Mouse (Mus musculus) MEL (cell line): ENCODE measurements at regions not wholly inside any gene's neighbourhood (a gene's known extent, or its start where the extent isn't known, plus 50 kb on each side); places are given as distances from the start of the nearest gene placed in this dataset.

Experiments
- DNase-seq: peaks from one replicate; pipeline ENCODE4 v3.0.0; 2011; ENCODE audit warnings: low read depth, low spot score
- H3K27ac ChIP-seq: 2 replicates; pipeline ENCODE4 v1.5.1; 2012; ENCODE audit warnings: low read depth, mild to moderate bottlenecking, control low read depth, low read length, moderate library complexity; ENCODE audit not compliant: control insufficient read depth
- H3K27me3 ChIP-seq, 2 experiments: fragments of 150-350 bp in 1 of 2; sonication (generic) in 1 of 2; 2 replicates each; pipeline ENCODE4 v1.6.1; 2012; ENCODE audit warnings: low read length in 2 of 2, mild to moderate bottlenecking in 2 of 2, improper control_type of control experiment in 1 of 2, moderate library complexity in 1 of 2; ENCODE audit not compliant: insufficient read depth in 2 of 2, control insufficient read depth in 1 of 2
- H3K36me3 ChIP-seq, 2 experiments: 2 replicates each; pipeline ENCODE4 v1.6.1; 2012 to 2014; ENCODE audit warnings: low read length in 2 of 2, improper control_type of control experiment in 1 of 2, inconsistent platforms in 1 of 2, mild to moderate bottlenecking in 1 of 2; ENCODE audit not compliant: insufficient read depth in 2 of 2, control insufficient read depth in 1 of 2
- H3K4me1 ChIP-seq, 2 experiments: fragments of 150-350 bp in 1 of 2; sonication (generic) in 1 of 2; 2 replicates each; pipeline ENCODE4 v1.6.1; 2012; ENCODE audit warnings: low read length in 2 of 2, improper control_type of control experiment in 1 of 2, mild to moderate bottlenecking in 1 of 2; ENCODE audit not compliant: insufficient read depth in 2 of 2, control insufficient read depth in 1 of 2
- H3K4me3 ChIP-seq, 2 experiments: fragments of 150-350 bp in 1 of 2; sonication (generic) in 1 of 2; 2 replicates each; pipeline ENCODE4 v1.5.1; 2012; ENCODE audit warnings: low read depth in 2 of 2, low read length in 2 of 2, mild to moderate bottlenecking in 2 of 2, moderate library complexity in 2 of 2, control low read depth in 1 of 2, improper control_type of control experiment in 1 of 2; ENCODE audit not compliant: control insufficient read depth in 1 of 2, insufficient read depth in 1 of 2
- H3K79me2 ChIP-seq: 2 replicates; pipeline ENCODE4 v1.6.1; 2012; ENCODE audit warnings: mild to moderate bottlenecking, low read length, moderate library complexity; ENCODE audit not compliant: control insufficient read depth, poor library complexity, insufficient read depth
- H3K9ac ChIP-seq: 2 replicates; pipeline ENCODE4 v1.6.1; 2012; ENCODE audit warnings: low read depth, mild to moderate bottlenecking, control low read depth, low read length, moderate library complexity; ENCODE audit not compliant: control insufficient read depth, poor library complexity, severe bottlenecking
- H3K9me3 ChIP-seq: fragments of 150-350 bp; sonication (generic); replicated peaks from 2 replicates; pipeline ENCODE4 v1.6.1; 2012; ENCODE audit warnings: mild to moderate bottlenecking, low read length, improper control_type of control experiment, moderate library complexity; ENCODE audit not compliant: insufficient read depth
- BHLHE40 ChIP-seq: IDR thresholded peaks from 2 replicates; pipeline ENCODE4 v1.6.1; 2012; ENCODE audit warnings: low read depth, mild to moderate bottlenecking, inconsistent platforms, low read length, improper control_type of control experiment, borderline replicate concordance
- CHD1 ChIP-seq: IDR thresholded peaks from 2 replicates; pipeline ENCODE4 v1.6.1; 2012; ENCODE audit warnings: low read depth, mild to moderate bottlenecking, inconsistent platforms, low read length, improper control_type of control experiment
- CHD2 ChIP-seq: IDR thresholded peaks from 2 replicates; pipeline ENCODE4 v1.6.1; 2011; ENCODE audit warnings: low read length, improper control_type of control experiment
- CTCF ChIP-seq, 3 experiments: IDR thresholded peaks in 2 of 3; conservative IDR thresholded peaks in 1 of 3; 2 replicates each; pipeline ENCODE4 v1.5.1; 2011 to 2012; ENCODE audit warnings: low read length in 3 of 3, low read depth in 2 of 3, mild to moderate bottlenecking in 2 of 3, improper control_type of control experiment in 1 of 3, inconsistent platforms in 1 of 3, mixed read lengths in 1 of 3, moderate library complexity in 1 of 3; ENCODE audit not compliant: control insufficient read depth in 1 of 3, insufficient read depth in 1 of 3, poor library complexity in 1 of 3, severe bottlenecking in 1 of 3
- E2F4 ChIP-seq: IDR thresholded peaks from 2 replicates; pipeline ENCODE4 v1.6.1; 2011; ENCODE audit warnings: low read depth, low read length, improper control_type of control experiment, borderline replicate concordance
- EP300 ChIP-seq, 2 experiments: IDR thresholded peaks; 2 replicates each; pipeline ENCODE4 v1.6.1; 2011; ENCODE audit warnings: improper control_type of control experiment in 2 of 2, low read length in 2 of 2, low read depth in 1 of 2, mild to moderate bottlenecking in 1 of 2
- ETS1 ChIP-seq: IDR thresholded peaks from 2 replicates; pipeline ENCODE4 v1.6.1; 2012; ENCODE audit warnings: low read depth, mild to moderate bottlenecking, inconsistent platforms, low read length, improper control_type of control experiment, moderate library complexity
- GABPA ChIP-seq: IDR thresholded peaks from 2 replicates; pipeline ENCODE4 v1.6.1; 2012; ENCODE audit warnings: low read depth, mild to moderate bottlenecking, inconsistent platforms, low read length, improper control_type of control experiment, moderate library complexity
- JUND ChIP-seq: IDR thresholded peaks from 2 replicates; pipeline ENCODE4 v1.6.1; 2011; ENCODE audit warnings: low read depth, mild to moderate bottlenecking, improper control_type of control experiment, low read length
- MAFK ChIP-seq: IDR thresholded peaks from 2 replicates; pipeline ENCODE4 v1.6.1; 2011; ENCODE audit warnings: low read depth, mild to moderate bottlenecking, low read length, improper control_type of control experiment, borderline replicate concordance
- MEF2A ChIP-seq: IDR thresholded peaks from 2 replicates; pipeline ENCODE4 v1.6.1; 2014; ENCODE audit warnings: low read depth, mild to moderate bottlenecking, inconsistent platforms, low read length, improper control_type of control experiment; ENCODE audit not compliant: poor library complexity, insufficient replicate concordance, severe bottlenecking; ENCODE audit errors: extremely low read depth
- MXI1 ChIP-seq: IDR thresholded peaks from 2 replicates; pipeline ENCODE4 v1.6.1; 2011; ENCODE audit warnings: mild to moderate bottlenecking, low read depth, low read length, improper control_type of control experiment
- NELFE ChIP-seq: IDR thresholded peaks from 2 replicates; pipeline ENCODE4 v1.6.1; 2011; ENCODE audit warnings: low read depth, low read length, improper control_type of control experiment
- NRF1 ChIP-seq: IDR thresholded peaks from 2 replicates; pipeline ENCODE4 v1.6.1; 2014; ENCODE audit warnings: low read depth, mild to moderate bottlenecking, inconsistent platforms, low read length, improper control_type of control experiment, moderate library complexity; ENCODE audit not compliant: poor library complexity, insufficient read depth, severe bottlenecking
- POLR2AphosphoS2 ChIP-seq: IDR thresholded peaks from 2 replicates; pipeline ENCODE4 v1.6.1; 2011; ENCODE audit warnings: low read length, improper control_type of control experiment
- POLR2AphosphoS5 ChIP-seq: IDR thresholded peaks from 2 replicates; pipeline ENCODE4 v1.6.1; 2012; ENCODE audit warnings: low read depth, borderline replicate concordance, mild to moderate bottlenecking, inconsistent platforms, low read length, moderate library complexity, mixed read lengths
- RCOR1 ChIP-seq: IDR thresholded peaks from 2 replicates; pipeline ENCODE4 v1.6.1; 2012; ENCODE audit warnings: low read depth, mild to moderate bottlenecking, inconsistent platforms, low read length, improper control_type of control experiment
- TBP ChIP-seq: IDR thresholded peaks from 2 replicates; pipeline ENCODE4 v1.8.0; 2011; ENCODE audit warnings: low read depth, low read length, improper control_type of control experiment
- TCF12 ChIP-seq: IDR thresholded peaks from 2 replicates; pipeline ENCODE4 v1.6.1; 2014; ENCODE audit warnings: low read depth, mild to moderate bottlenecking, inconsistent platforms, low read length, improper control_type of control experiment, moderate library complexity
- UBTF ChIP-seq: IDR thresholded peaks from 2 replicates; pipeline ENCODE4 v1.6.1; 2012; ENCODE audit warnings: low read depth, mild to moderate bottlenecking, inconsistent platforms, low read length, improper control_type of control experiment, moderate library complexity, borderline replicate concordance; ENCODE audit not compliant: insufficient read depth
- USF2 ChIP-seq, 2 experiments: IDR thresholded peaks; 2 replicates each; pipeline ENCODE4 v1.6.1; 2011 to 2012; ENCODE audit warnings: improper control_type of control experiment in 2 of 2, low read length in 2 of 2, borderline replicate concordance in 1 of 2, inconsistent platforms in 1 of 2, low read depth in 1 of 2, mild to moderate bottlenecking in 1 of 2; ENCODE audit not compliant: insufficient read depth in 1 of 2
- ZKSCAN1 ChIP-seq: IDR thresholded peaks from 2 replicates; pipeline ENCODE4 v1.6.1; 2012; ENCODE audit warnings: low read depth, mild to moderate bottlenecking, inconsistent platforms, low read length, improper control_type of control experiment, moderate library complexity
- ZNF384 ChIP-seq: IDR thresholded peaks from 2 replicates; pipeline ENCODE4 v1.6.1; 2012; ENCODE audit warnings: low read depth, mild to moderate bottlenecking, inconsistent platforms, low read length, improper control_type of control experiment

DNA sequence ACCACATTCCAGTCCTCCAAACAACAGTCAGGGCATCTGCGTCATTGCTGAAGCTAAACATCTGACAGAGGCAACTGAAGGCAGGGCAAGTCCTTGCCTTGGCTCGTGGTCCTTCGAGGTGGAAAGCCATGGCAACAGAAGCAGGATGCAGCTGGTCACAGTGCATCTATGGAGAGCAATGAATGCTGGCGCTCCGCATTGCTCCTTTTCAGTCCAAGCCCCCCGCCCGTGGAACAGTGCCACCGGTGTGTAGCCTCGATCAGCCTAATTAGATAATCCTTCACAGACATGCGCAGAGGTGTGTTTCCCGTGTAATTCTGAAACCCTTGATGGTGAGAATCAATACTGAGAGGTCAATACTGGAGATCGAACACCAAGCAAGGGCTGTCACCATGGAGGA is 134.7 kb upstream of the Slc22a12 start:
- DNase-seq = no peak
- H3K9ac ChIP-seq = no peak overlapping the region
- no peak overlapping the region for H3K27ac ChIP-seq
- no peak overlapping the region for H3K4me3 ChIP-seq
- H3K27me3 ChIP-seq = no peaks in the 10 kb centered on the region
- peaks cover 0 to 13% of the 10 kb centered on the region in 2 experiments; a peak in 2 of 4 replicates for H3K36me3 ChIP-seq
- no peak for TF ChIP-seq ETS1
- TF ChIP-seq UBTF = no peak
- TF ChIP-seq E2F4 = no peak
- TF ChIP-seq CTCF (IDR thresholded peaks at IDR 0.05 in 2 of 3, conservative IDR thresholded peaks at IDR 0.05 in 1 of 3; ENCODE audit: control insufficient read depth in 1 of 3, insufficient read depth in 1 of 3, low read depth in 2 of 3, low read length in 3 of 3, poor library complexity in 1 of 3, severe bottlenecking in 1 of 3) = no peak
- TF ChIP-seq ZNF384 = no peak
- TF ChIP-seq CHD2 = no peak
- no peak for TF ChIP-seq MEF2A
- TF ChIP-seq GABPA = no peak
- TF ChIP-seq EP300 (IDR thresholded peaks at IDR 0.05; ENCODE audit: low read depth in 1 of 2, low read length in 2 of 2) = no peak
- no peak for TF ChIP-seq RCOR1
- no peak for TF ChIP-seq USF2 (IDR thresholded peaks at IDR 0.05; ENCODE audit: borderline replicate concordance in 1 of 2, insufficient read depth in 1 of 2, low read depth in 1 of 2, low read length in 2 of 2)
- no peak for TF ChIP-seq TBP
- TF ChIP-seq BHLHE40 = no peak
- no peak for TF ChIP-seq TCF12
- TF ChIP-seq MXI1 = no peak
- TF ChIP-seq NRF1 = no peak
- no peak for TF ChIP-seq CHD1
- TF ChIP-seq, all 39 proteins: peak for 0
- Histone ChIP-seq H3K79me2 (no peaks in the 10 kb centered on the region), H3K4me1 (peaks cover 5 to 10% of the 10 kb centered on the region in 2 experiments), H3K9me3 (no peaks in the 10 kb centered on the region)

- H3K27ac ChIP-seq = no peak overlapping the region
- no peak overlapping the region for H3K9ac ChIP-seq
- TF ChIP-seq E2F4 = no peak
- TF ChIP-seq NELFE = no peak
- TF ChIP-seq JUND = no peak
- TF ChIP-seq POLR2AphosphoS2 = no peak
- no peak for TF ChIP-seq TBP
- TF ChIP-seq POLR2AphosphoS5 = no peak
- no peak for TF ChIP-seq MAFK
- TF ChIP-seq USF2 (IDR thresholded peaks at IDR 0.05; ENCODE audit: borderline replicate concordance in 1 of 2, insufficient read depth in 1 of 2, low read depth in 1 of 2, low read length in 2 of 2) = no peak
- TF ChIP-seq MEF2A = no peak
- TF ChIP-seq ZKSCAN1 = no peak
- H3K36me3 ChIP-seq = peaks cover 0 to 13% of the 10 kb centered on the region in 2 experiments; a peak in 2 of 4 replicates
- H3K4me3 ChIP-seq = no peak overlapping the region
- DNase-seq = no peak
- no peaks in the 10 kb centered on the region for H3K27me3 ChIP-seq
- no peaks in the 10 kb centered on the region for H3K9me3 ChIP-seq
- no peaks in the 10 kb centered on the region for H3K79me2 ChIP-seq
- H3K4me1 ChIP-seq = peaks cover 5 to 10% of the 10 kb centered on the region in 2 experiments
Measured at GRCm38 (mm10) chr19:6675586-6675985, 132.8 kb upstream of the Slc22a12 start.
